Mouse (Mus musculus) limb, embryonic 11.5 days (tissue): ENCODE results near the gene Rrp36. TPM values are rescaled to one million over a fixed set of nuclear protein-coding genes. Genes with fewer than 3 reads are reported as not detected.

ENCODE experiments used
- ATAC-seq: fragments of 200-750 bp; cut with Nextera tagmentation; 2 replicates; pipeline ENCODE4 v1.8.0; 2017; ENCODE audit warnings: low read depth; ENCODE audit not compliant: insufficient number of reproducible peaks, low FRiP score, low TSS enrichment
- DNase-seq: peaks from one replicate; pipeline ENCODE4 v3.0.0-alpha.2; 2015; ENCODE audit warnings: low spot score
- H3K27ac ChIP-seq: fragments of 300-500 bp; sonication (generic); replicated peaks from 2 replicates; pipeline ENCODE4 v1.5.1; 2014; ENCODE audit warnings: low read depth, mild to moderate bottlenecking, low read length
- H3K27me3 ChIP-seq: fragments of 300-500 bp; sonication (generic); 2 replicates; pipeline ENCODE4 v1.6.1; 2014; ENCODE audit warnings: mild to moderate bottlenecking, low read length, mixed read lengths; ENCODE audit not compliant: control insufficient read depth, insufficient read depth
- H3K36me3 ChIP-seq: fragments of 300-500 bp; sonication (generic); 2 replicates; pipeline ENCODE4 v1.6.1; 2014; ENCODE audit warnings: mild to moderate bottlenecking, low read length, moderate library complexity, mixed read lengths; ENCODE audit not compliant: control insufficient read depth, insufficient read depth
- H3K4me1 ChIP-seq: fragments of 300-500 bp; sonication (generic); 2 replicates; pipeline ENCODE4 v1.6.1; 2014; ENCODE audit warnings: low read length, mixed read lengths; ENCODE audit not compliant: control insufficient read depth, insufficient read depth
- H3K4me2 ChIP-seq: fragments of 300-500 bp; sonication (generic); 2 replicates; pipeline ENCODE4 v1.6.1; 2014; ENCODE audit warnings: low read depth, mild to moderate bottlenecking, moderate library complexity; ENCODE audit not compliant: severe bottlenecking
- H3K4me3 ChIP-seq: fragments of 300-500 bp; sonication (generic); 2 replicates; pipeline ENCODE4 v1.5.1; 2014; ENCODE audit warnings: low read depth, low read length
- H3K9ac ChIP-seq: fragments of 300-500 bp; sonication (generic); 2 replicates; pipeline ENCODE4 v1.6.1; 2014; ENCODE audit warnings: mild to moderate bottlenecking, low read length
- H3K9me3 ChIP-seq: fragments of 300-500 bp; sonication (generic); 2 replicates; pipeline ENCODE4 v1.6.1; 2016; ENCODE audit warnings: low read length; ENCODE audit not compliant: control insufficient read depth
- WGBS: fragments of 180-500 bp; shearing (Covaris S2); extraction: QIAGEN DNeasy Blood & Tissue Kit; methylation state at CpG from one replicate; pipeline ENCODE4 v1.1.7; 2014; 5-methylcytosine and 5-hydroxymethylcytosine counted together
- polyA plus RNA-seq: library from polyadenylated mRNA; unstranded; fragments of >200 nt; fragmentation: Nextera tagmentation; extraction: Ambion mirVana; gene quantifications from 2 replicates; pipeline ENCODE4 v1.2.1, GENCODE M21; 2014

Gene Rrp36
- polyA plus RNA-seq, result 59.8 and 61.3 TPM in 2 replicates

DNA sequence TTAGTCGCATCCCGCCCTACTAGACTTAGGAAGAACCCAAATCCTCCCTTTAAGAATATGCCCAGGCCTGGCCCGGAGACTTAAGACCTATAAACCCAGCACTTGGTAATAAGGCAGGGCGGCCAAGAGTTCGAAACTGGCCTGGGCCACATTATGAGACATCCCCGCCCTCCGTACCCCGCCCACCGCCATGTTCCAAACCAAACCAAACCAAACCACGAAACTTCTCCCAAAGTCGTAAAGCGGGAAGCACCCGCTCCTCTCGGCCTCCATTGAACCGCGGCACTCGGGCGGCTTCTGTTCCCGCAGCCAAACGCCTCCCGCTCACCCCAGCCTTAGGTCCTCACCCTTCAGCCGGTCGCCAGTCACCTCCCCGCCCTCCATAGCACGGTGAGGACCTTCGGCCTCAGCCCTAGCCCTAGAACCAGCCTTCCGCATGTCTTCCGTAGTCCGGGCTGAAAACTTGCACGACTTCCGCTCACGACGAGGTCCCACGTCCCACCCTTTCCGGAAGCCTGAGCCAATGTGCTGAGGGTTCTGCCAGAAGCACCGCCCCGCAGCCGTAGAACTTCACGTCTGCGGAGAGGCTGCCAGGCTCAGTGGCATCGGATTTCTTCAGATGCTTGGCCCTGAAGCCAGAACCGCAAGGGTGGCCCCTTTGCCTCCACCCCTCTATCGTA lies at the start of gene Rrp36:
Gene Rrp36 (minus strand): TSS at position 503 of the 680 bp plus-strand sequence.
- Histone ChIP-seq H3K4me3 (peak within 1 kb of the TSS; percentile 77), H3K27ac (peak within 1 kb of the TSS; percentile 82), H3K4me2 (peak within 1 kb of the TSS; percentile 63), H3K9me3 (no peaks in the 10 kb centered on the region), H3K9ac (peak within 1 kb of the TSS; percentile 80), H3K36me3 (peaks cover 24% of the 10 kb centered on the region), H3K4me1 (peaks cover 11% of the 10 kb centered on the region), H3K27me3 (no peaks in the 10 kb centered on the region)
- peak; percentile 89 for ATAC-seq
- DNase-seq, result peak; percentile 93
- under 1% methylated on average over 43 of the region's 43 CpGs for WGBS

DNA sequence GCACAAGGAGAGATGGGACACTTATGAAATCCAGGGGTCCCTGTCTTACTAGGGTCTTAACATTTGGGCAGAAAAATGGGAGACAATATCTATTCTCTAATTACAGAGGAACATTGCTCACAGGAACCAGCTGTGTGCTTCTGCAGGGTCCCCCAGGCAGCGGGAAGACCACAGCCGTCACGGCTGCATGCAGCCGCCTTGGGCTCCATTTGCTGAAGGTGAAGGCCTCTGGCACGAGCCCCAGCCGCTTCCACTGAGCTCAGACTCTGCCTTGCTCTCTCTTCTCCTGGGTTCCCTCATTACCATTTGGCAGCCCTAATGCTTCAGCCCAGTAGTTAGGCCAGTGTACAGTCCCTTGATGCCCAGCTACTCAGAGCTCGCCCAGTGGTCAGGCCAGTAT lies 46.9 kb upstream of the Rrp36 start:
- Histone ChIP-seq H3K27me3 (no peaks in the 10 kb centered on the region), H3K4me3 (no peak overlapping the region), H3K36me3 (no peaks in the 10 kb centered on the region; the same call in 1 of the 2 replicates), H3K4me2 (no peak overlapping the region), H3K27ac (no peak overlapping the region), H3K9ac (no peak overlapping the region), H3K9me3 (no peaks in the 10 kb centered on the region), H3K4me1 (0 out of 2 replicates have a peak, but pooled peaks cover 2% of the 10 kb centered on the region)
- DNase-seq, result no peak
- no peak for ATAC-seq
- 79% methylated on average over 7 of the region's 7 CpGs for WGBS

DNA sequence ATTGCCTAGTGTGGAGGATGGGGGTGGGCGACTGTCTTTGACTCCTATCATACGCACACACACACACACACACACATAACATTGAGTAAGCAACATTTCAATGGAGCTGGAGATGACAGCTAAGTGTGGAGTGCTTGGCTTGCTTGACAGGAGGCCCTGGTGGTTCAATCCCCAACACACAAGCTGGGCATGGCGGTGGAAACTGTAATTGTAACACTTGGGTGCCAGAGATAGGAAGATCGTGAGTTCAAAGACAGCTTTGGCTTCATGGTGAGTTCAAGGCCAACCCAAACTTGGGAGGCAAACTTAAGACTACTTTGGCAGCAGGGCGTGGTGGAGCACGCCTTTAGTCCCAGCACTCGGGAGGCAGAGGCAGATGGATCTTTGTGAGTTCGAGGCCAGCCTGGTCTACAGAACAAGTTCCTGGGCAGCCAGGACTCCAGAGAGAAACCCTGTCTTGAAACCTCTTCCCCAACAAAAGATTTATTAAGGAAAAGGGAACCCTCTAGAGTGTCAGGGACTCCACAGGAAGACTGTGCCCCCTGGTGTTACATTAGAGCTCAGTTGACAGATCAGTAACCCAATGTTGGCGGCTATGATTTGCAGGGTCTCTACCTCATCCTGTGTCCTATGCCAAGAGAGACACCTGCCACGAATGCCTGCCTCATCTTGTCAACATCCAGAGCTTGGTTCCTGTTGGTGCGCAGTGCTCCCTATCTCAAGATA lies 40.8 kb upstream of the Rrp36 start:
- no peak overlapping the region for H3K4me3 ChIP-seq
- peaks cover 11% of the 10 kb centered on the region for H3K36me3 ChIP-seq
- H3K27ac ChIP-seq, result no peak overlapping the region
- no peaks in the 10 kb centered on the region for H3K27me3 ChIP-seq
- H3K9ac ChIP-seq, result no peak overlapping the region
- ATAC-seq, result no peak
- WGBS, result 90% methylated on average over 11 of the region's 11 CpGs
- DNase-seq, result no peak
- H3K9me3 ChIP-seq, result no peaks in the 10 kb centered on the region
- no peak overlapping the region for H3K4me2 ChIP-seq
- peaks cover 8% of the 10 kb centered on the region; the same call in 1 of the 2 replicates for H3K4me1 ChIP-seq

DNA sequence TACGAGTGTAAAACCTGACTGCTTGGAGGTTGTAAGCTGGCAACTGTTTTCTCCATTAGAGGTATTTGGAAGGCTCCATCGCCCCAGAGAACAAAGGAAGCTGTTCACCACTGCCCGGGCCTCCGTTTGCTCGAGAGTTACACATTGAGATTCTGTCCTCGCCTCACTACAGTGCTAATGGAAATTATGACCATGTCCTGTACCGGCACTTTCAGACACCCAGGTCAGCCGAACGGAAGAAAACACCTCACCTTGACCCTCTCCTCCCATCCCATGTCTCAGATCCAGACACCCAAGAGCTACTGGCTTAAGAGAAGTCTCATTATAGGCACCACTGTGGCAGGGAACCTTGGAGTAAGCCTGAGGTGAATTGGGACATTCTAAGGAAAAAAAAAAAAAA lies 39.7 kb upstream of the Rrp36 start:
- no peak overlapping the region for H3K4me3 ChIP-seq
- 92% methylated on average over 9 of the region's 9 CpGs for WGBS
- no peak overlapping the region for H3K9ac ChIP-seq
- DNase-seq, result no peak
- H3K4me2 ChIP-seq, result no peak overlapping the region
- H3K36me3 ChIP-seq, result peaks cover 11% of the 10 kb centered on the region
- H3K27me3 ChIP-seq, result no peaks in the 10 kb centered on the region
- H3K4me1 ChIP-seq, result peaks cover 8% of the 10 kb centered on the region; the same call in 1 of the 2 replicates
- H3K9me3 ChIP-seq, result no peaks in the 10 kb centered on the region
- no peak overlapping the region for H3K27ac ChIP-seq
- no peak for ATAC-seq

DNA sequence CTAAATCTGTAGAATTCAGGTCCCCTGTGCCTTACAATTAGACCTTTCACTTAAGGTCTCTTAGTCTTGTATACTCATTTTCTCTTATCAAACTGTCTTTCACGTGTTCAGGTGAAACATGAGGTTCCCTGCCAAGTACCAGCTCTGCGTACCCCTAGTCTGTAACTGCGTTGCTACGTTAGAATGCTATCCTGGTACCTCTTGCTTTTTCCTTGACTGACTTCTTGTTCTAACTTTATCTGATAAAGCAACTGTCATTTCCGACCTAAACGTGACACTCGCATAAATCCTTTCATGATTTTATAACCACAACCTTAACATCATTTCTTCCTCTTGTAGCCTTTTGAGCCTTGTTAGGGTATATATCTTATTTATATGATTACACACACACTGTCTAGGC lies 38.3 kb upstream of the Rrp36 start:
- Histone ChIP-seq H3K27me3 (no peaks in the 10 kb centered on the region), H3K4me2 (peak overlapping the region; percentile 99), H3K36me3 (peaks cover 11% of the 10 kb centered on the region), H3K4me3 (peak overlapping the region; percentile 97), H3K9ac (peak overlapping the region; percentile 88; the same call in 1 of the 2 replicates), H3K4me1 (peaks cover 8% of the 10 kb centered on the region; the same call in 1 of the 2 replicates), H3K9me3 (no peaks in the 10 kb centered on the region), H3K27ac (no peak overlapping the region)
- no peak for DNase-seq
- no peak for ATAC-seq
- 75% methylated on average over 7 of the region's 7 CpGs for WGBS

DNA sequence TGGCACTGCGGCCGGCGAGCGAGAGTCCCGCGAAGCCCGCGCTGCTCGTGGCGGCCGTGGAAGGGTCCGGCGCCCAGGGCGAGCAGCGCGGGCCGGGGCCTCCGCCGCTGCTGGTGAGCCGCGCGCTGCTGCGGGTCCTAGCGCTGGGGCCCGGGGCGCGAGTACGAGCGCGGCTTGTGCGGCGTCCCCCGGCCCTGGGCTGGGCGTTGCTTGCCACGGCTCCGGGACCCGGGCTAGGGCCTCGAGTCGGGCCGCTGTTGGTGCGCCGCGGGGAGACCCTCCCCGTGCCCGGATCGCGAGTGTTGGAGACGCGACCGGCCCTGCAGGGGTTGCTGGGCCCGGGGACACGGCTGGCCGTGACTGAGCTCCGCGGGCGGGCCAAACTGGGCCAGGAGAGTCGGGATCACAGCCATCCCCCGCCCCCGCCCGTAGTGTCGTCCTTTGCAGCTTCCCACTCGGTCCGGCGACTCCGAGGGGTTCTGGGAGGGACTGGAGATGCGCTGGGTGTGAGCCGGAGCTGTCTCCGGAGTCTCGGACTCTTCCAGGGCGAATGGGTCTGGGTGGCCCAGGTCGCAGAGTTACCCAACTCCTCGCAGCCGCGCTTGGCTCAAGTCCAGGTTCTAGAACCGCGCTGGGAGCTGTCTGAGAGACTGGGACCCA lies 37.6 kb upstream of the Rrp36 start:
- H3K27me3 ChIP-seq, result no peaks in the 10 kb centered on the region
- DNase-seq (no peak), ATAC-seq (peak; percentile 19; the same call in 1 of the 2 replicates)
- H3K4me3 ChIP-seq, result peak overlapping the region; percentile 97
- no peaks in the 10 kb centered on the region for H3K9me3 ChIP-seq
- peaks cover 8% of the 10 kb centered on the region; the same call in 1 of the 2 replicates for H3K4me1 ChIP-seq
- WGBS, result under 1% methylated on average over 60 of the region's 76 CpGs
- peak overlapping the region; percentile 88 for H3K9ac ChIP-seq
- peaks cover 11% of the 10 kb centered on the region for H3K36me3 ChIP-seq
- peak overlapping the region; percentile 99 for H3K4me2 ChIP-seq
- H3K27ac ChIP-seq, result peak overlapping the region; percentile 21; the same call in 1 of the 2 replicates

DNA sequence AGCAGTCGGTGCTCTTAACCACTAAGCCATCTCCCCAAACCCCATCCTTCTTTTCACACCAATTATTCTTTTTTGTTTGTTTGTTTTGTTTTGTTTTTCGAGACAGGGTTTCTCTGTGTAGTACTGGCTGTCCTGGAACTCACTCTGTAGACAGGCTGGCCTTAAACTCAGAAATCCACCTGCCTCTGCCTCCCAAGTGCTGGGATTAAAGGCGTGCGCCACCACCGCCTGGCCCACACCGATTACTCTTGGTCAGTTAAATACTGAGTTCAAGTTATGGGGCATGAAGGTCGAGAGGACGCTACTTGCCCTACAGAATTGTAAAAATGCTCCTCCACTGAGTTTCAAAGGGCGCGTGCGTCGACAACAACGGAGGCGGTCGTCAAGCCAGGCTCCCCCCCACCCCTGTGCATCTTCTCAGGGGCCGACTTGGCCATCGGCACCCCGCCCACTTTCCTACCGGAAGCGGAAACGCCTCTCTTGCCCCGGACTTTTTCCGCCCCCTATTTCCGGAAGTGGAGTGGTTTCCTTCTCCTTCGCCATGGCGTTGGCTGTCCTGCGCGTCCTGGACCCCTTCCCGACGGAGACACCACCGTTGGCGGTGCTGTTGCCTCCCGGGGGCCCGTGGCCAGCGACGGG lies 36.9 kb upstream of the Rrp36 start, which contains the start of gene Pex6:
Gene Pex6 (plus strand): TSS at position 505 of the 639 bp plus-strand sequence.
- H3K27me3 ChIP-seq, result no peaks in the 10 kb centered on the region
- peak; percentile 95 for DNase-seq
- H3K4me2 ChIP-seq, result peak within 1 kb of the TSS; percentile 99
- peaks cover 8% of the 10 kb centered on the region; the same call in 1 of the 2 replicates for H3K4me1 ChIP-seq
- H3K9me3 ChIP-seq, result no peaks in the 10 kb centered on the region
- peak within 1 kb of the TSS; percentile 21; the same call in 1 of the 2 replicates for H3K27ac ChIP-seq
- WGBS, result 8% methylated on average over 36 of the region's 36 CpGs
- peak; percentile 87 for ATAC-seq
- H3K4me3 ChIP-seq, result peak within 1 kb of the TSS; percentile 97
- peak within 1 kb of the TSS; percentile 88 for H3K9ac ChIP-seq
- peaks cover 11% of the 10 kb centered on the region for H3K36me3 ChIP-seq
